Mouse (Mus musculus): ENCODE data around the gene Prcd.

- TF ChIP-seq CHD2 (IDR thresholded peaks at IDR 0.05; ENCODE audit: low read depth, low read length) (no peak), ZNF384 (IDR thresholded peaks at IDR 0.05; ENCODE audit: low read depth, low read length) (no peak), ZC3H11A (IDR thresholded peaks at IDR 0.05; ENCODE audit: borderline replicate concordance, low read depth, low read length) (no peak), HCFC1 (IDR thresholded peaks at IDR 0.05; ENCODE audit: borderline replicate concordance, insufficient read depth, low read length) (no peak)
Observed at GRCm38 (mm10) chr11:116670386-116670785, 17.1 kb downstream of the Prcd start.
